Mouse (Mus musculus): ENCODE measurements around the gene Selenoh.

DNA sequence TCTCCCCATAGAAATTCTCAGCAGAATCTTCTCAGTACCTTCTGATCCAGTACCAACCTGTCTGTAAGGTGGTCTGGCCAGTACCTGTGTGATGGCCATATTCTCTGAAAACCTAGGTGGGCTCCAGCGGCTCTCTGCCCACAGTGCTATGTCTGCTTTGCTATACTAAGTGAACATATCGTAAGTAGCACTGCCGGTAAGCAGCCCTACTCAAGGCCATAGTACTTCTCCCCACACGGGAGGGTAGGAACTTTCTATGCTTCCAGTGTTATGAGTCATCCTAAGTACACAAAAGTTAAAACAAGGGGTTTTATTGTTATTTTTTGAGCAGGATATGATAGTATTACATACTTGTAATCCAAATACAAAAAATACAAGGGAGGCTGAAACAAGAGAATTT, 36.6 kb downstream of the Selenoh start:
- TF ChIP-seq CTCF (IDR thresholded peaks at IDR 0.05; ENCODE audit: low read depth, low read length) (no peak), POLR2AphosphoS5 (IDR thresholded peaks at IDR 0.05; ENCODE audit: insufficient replicate concordance, low read depth, low read length) (no peak), GATA1 (IDR thresholded peaks at IDR 0.05; ENCODE audit: borderline replicate concordance, low read length) (no peak), TAL1 (conservative IDR thresholded peaks at IDR 0.05; ENCODE audit: low read depth, low read length) (no peak)

Measured in G1E (cell line).